Mouse (Mus musculus): ENCODE results near the gene Plcb2.

The Plcb2 gene

DNA sequence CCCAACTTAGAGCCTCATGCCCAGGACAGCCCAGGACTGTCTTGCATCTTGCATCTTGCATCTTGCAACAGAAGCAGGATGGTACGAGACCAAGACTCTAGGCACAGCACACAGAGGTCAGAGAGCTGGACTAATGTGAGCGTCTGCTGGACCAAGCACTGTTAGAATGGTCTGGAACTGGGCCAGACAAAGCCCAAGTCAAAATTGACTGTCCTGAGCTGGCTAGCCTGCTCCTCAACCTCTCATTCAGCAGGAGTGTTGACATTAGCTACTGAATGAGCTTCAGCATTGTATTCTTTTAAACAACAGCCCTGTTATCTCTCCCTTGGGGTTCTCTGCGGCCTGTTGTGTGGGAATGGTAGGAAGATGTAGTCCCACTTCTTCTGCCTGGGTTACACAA lies 48.7 kb downstream of the Plcb2 start:
- DNase-seq, result no peak

- no peak for DNase-seq
These were observed 50.4 kb downstream of the Plcb2 start for GRCm38 (mm10) chr2:118677817-118678216.

GRCm38 (mm10) chr2:118676839-118677741 lies 51.1 kb downstream of the Plcb2 start:
- DNase-seq, result peak; percentile 58

- no peak for DNase-seq
These were observed 53.7 kb downstream of the Plcb2 start for GRCm38 (mm10) chr2:118674500-118674899.

DNA sequence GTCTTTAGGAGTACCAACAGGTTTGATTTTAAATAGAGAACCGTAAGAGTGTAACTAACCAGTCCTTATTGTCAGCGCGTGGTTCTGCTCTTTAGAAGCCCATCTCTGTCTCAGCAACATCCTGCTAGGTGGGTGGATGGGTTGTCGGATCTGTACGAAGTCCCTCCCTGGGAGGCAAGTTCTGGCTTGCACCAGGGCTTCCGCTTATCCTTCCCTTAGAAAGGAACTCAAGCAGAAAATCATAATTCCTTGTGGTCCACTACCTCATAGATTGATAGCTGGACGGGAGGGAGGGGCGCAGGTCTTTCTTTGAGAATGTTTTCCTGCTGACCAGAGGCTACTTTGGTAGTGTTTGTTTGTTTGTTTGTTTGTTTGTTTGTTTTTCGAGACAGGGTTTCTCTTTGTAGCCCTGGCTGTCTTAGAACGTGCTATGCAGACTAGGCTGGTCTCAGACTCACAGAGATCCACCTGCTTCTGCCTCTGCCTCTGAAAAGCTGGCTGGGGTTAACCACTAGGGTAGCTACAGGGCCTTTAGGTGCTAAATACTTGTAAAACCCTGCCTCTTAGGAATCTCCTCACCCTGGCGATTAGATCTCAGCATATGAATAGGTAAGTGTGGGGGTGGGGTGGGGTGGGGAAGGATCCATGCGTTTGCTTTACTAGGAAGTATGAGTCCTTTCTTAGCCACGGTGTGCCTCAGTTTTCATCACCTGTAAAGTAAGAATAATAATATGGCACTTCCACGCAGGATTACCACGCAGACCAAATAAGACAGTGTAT lies 54.4 kb downstream of the Plcb2 start:
- DNase-seq, result no peak

DNA sequence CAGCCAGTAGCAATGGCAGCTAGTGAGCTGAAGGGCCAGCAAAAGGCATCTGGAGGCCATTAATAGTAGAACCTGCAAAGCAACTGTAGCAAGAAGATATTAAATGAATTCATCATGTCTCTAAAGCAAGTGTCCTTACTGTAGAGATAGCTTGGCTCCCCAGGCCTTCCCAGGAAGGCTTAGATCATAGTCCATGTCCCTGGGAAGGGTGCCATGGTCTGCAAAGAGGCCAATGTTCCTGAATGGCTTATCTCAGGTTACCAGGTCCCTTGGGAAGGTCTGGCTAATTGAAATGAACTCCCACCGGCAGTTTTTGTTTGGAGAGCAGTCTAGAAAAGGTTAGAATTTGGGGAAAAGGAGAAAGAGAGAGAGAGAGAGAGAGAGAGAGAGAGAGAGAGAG lies 56.5 kb downstream of the Plcb2 start:
- no peak for DNase-seq

GRCm38 (mm10) chr2:118669785-118670184 lies 58.5 kb downstream of the Plcb2 start:
- DNase-seq, result peak; percentile 61

GRCm38 (mm10) chr2:118669245-118669644 lies 59.0 kb downstream of the Plcb2 start:
- DNase-seq, result peak; percentile 64

GRCm38 (mm10) chr2:118667181-118667580 lies 61.1 kb downstream of the Plcb2 start:
- DNase-seq, result no peak

GRCm38 (mm10) chr2:118665616-118666015 lies 62.6 kb downstream of the Plcb2 start:
- no peak for DNase-seq

- DNase-seq, result no peak
These were observed 63.2 kb downstream of the Plcb2 start for GRCm38 (mm10) chr2:118664975-118665516.

- peak; percentile 43 for DNase-seq
These were observed 64.2 kb downstream of the Plcb2 start for GRCm38 (mm10) chr2:118663804-118664766.

DNA sequence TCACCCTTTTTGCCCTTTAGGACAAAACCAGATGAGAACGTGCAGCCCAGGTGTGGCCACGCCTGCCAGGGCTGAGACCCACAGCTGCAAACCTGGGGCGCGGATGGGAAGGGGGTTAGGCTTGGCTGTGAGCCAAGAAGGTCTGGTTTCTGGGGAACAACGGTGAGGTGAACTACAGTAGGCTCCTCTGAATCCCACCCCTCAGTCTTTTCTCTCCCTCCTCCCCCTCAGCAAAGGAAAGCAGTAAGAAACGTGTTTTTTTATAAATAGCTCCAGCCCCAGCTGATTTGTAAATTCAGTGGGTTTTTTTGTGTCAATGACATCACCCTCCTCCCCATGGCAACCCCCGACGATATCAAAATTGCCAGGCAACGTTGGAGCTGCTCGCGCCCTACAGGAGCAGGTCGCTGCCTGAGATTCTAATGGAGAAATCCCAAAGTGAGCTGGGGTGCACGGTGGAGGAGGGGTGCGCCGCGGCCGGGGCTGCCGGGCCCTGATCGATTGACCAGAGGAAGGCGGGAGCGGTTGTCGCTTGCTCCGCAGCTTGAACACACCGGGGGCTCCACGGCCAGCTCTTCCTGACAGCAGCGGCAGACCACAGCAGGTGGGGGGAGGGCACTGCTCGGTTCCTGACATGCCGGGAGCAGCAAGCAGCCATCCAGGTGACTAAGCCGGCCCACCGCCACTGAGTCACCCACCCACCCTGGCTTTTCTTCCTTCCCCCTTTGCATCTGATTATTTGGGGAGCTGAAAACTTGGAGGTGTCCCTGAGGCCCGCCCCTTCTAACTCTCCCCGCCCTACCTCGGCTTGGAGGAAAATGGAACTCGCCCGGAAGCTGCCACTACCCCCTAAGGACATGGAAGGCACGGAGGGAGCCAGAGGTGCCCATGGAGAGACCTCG lies 65.1 kb downstream of the Plcb2 start, which contains the start of gene Pak6:
Gene Pak6 (plus strand): TSS at position 402 of the 902 bp plus-strand sequence.
- peak; percentile 33 for DNase-seq

GRCm38 (mm10) chr2:118661891-118662290 lies 66.3 kb downstream of the Plcb2 start:
- no peak for DNase-seq

GRCm38 (mm10) chr2:118659998-118660452 lies 68.2 kb downstream of the Plcb2 start:
- peak; percentile 56 for DNase-seq

GRCm38 (mm10) chr2:118659493-118659892 lies 68.7 kb downstream of the Plcb2 start:
- no peak for DNase-seq

DNA sequence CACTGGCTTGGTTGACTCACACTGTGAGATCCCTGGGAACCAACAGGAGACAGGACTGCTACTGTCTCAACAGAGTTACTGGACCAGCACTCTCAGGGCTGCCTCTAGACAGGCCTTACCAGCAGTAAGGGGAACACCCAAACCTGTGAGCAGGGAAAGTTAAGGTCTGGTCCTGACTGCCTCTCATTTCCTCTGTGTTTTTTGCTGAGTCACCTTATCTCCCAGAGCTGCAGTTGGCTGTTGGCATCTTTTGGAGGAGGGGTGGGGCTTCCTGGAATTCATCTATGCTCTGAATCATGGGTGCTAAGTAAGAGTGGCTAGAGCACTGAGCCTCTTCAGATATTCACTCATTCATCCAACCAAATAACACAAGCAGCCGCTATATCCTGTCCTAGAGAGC lies 69.2 kb downstream of the Plcb2 start:
- DNase-seq, result peak; percentile 43

GRCm38 (mm10) chr2:118658457-118658856 lies 69.8 kb downstream of the Plcb2 start:
- DNase-seq, result peak; percentile 43

Data from kidney, postnatal 10 days (tissue).